Mouse (Mus musculus): Measurements from ENCODE around the gene Rad54l2. TPM values are rescaled to one million over a fixed set of nuclear protein-coding genes. Genes with fewer than 3 reads are reported as not detected.

Rad54l2 gene
- polyA plus RNA-seq (2012; rRNA removed), result 7.4 and 15.6 TPM in 2 replicates

DNA sequence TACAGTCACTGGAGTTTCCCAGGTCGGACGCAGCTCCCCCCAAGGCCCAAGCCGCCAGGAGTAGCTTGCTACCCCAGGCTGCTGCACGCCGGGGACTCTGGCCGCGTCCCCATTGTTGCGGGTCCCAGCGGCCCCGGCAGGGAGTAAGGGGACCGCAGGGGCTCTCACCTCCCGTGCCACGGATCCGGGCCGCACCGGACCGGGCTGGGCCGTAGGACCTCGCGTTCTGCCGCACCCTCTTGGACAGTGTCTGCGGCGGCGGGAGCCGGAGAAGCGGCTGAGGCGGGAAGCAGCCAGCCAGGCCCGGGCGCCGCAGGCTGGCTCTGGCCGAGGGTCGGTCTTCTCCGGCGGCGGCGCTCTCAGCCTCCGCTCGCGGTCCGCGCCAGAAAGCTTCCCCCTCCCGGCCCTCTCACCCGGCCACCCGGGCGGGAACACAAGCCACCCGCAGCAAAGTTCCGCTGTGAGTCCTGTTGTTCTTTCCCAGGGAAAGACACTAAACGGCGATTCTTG is at the start of gene Rad54l2:
Gene Rad54l2, minus strand, starts transcription at position 383 of the 510 bp plus-strand sequence.
- under 1% methylated on average over 49 of the region's 49 CpGs for WGBS
- DNase-seq (ENCODE audit: low read depth, low spot score), result peak; percentile 54

DNA sequence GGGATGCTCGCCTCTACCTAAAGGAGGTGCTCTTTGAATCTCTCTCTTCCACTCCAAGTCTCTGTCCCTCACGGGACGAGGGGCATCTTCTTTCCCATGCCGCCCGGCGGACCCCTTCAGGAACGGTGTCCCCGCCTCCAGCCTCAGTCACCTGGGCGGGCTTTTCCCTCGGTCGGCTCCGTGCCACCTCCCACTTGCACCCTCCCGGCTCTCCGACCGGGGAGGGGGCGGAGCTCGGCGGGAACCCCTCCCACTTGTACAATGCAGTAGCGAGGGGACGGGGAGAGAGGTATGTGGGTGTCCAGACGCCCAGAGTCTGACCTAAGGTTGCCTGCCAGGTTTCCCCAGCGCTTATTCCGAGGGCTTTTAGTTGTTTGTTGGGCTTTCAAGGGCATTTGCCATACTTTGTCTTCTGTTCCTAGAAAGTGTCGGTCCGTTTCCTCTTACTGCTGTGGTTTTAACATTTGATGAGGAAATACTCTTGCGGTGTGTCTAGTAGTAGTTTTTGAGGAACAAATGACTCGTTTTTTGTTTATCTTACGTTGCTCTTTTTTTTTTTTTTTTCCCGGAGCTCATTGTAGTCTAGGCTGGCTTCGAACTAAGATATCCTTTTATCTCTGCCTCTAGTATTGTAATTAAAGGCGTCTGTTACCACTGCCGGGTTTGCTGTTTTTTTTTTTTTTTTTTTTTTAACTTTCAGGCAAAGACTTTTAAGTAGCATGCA is 33.5 kb upstream of the Rad54l2 start:
- WGBS, result under 1% methylated on average over 32 of the region's 32 CpGs
- DNase-seq (ENCODE audit: low read depth, low spot score), result peak; percentile 74

GRCm38 (mm10) chr9:106821618-106822380 is 32.8 kb upstream of the Rad54l2 start, which contains the start of gene Dcaf1:
Gene Dcaf1 (plus strand): TSS chr9:106821874.
- under 1% methylated on average over 71 of the region's 71 CpGs for WGBS
- peak; percentile 99 for DNase-seq (ENCODE audit: low read depth, low spot score)

DNA sequence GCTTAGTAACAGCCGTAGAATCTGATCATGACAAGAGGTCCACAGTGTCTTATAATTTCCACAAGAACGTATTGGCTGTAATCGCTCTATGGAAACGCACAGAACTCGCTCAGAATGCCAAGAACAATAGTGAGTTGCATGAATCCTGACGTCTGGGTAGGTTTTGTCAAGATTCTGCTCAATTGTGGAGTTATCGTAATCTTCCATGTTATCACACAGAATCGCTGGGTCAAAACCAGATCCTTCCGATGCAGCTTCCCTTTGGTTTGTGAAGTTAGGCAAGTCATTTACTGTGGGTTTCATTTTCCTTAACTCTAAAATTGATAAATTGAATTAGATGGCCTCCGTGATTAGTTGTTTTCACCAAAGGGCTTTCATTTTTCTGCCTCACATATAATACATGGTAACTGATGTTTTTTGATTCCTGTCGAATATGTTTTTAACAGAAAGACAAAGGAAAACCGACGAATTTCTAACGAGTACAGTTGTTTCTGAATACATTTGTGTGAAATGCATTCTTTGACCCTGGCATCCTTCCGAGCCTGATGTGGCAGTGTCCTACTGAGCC is 32.1 kb upstream of the Rad54l2 start:
- peak; percentile 8 for DNase-seq (ENCODE audit: low read depth, low spot score)
- 36% methylated on average over 15 of the region's 15 CpGs for WGBS

GRCm38 (mm10) chr9:106819201-106819600 is 30.2 kb upstream of the Rad54l2 start:
- DNase-seq (ENCODE audit: low read depth, low spot score), result no peak
- 95% methylated on average over 1 of the region's 1 CpGs for WGBS

GRCm38 (mm10) chr9:106818191-106818590 is 29.2 kb upstream of the Rad54l2 start:
- DNase-seq (ENCODE audit: low read depth, low spot score), result no peak
- WGBS, result 72% methylated on average over 6 of the region's 6 CpGs

- no peak for DNase-seq (ENCODE audit: low read depth, low spot score)
- 79% methylated on average over 4 of the region's 4 CpGs for WGBS
Measured at GRCm38 (mm10) chr9:106806503-106806902, 17.5 kb upstream of the Rad54l2 start.

- 47% methylated on average over 6 of the region's 6 CpGs for WGBS
- DNase-seq (ENCODE audit: low read depth, low spot score), result no peak
Measured at GRCm38 (mm10) chr9:106790831-106791230, 1.8 kb upstream of the Rad54l2 start.

- WGBS, result 6% methylated on average over 10 of the region's 10 CpGs
- DNase-seq (ENCODE audit: low read depth, low spot score), result no peak
Measured at GRCm38 (mm10) chr9:106789363-106789762, 369 bp upstream of the Rad54l2 start.

DNA sequence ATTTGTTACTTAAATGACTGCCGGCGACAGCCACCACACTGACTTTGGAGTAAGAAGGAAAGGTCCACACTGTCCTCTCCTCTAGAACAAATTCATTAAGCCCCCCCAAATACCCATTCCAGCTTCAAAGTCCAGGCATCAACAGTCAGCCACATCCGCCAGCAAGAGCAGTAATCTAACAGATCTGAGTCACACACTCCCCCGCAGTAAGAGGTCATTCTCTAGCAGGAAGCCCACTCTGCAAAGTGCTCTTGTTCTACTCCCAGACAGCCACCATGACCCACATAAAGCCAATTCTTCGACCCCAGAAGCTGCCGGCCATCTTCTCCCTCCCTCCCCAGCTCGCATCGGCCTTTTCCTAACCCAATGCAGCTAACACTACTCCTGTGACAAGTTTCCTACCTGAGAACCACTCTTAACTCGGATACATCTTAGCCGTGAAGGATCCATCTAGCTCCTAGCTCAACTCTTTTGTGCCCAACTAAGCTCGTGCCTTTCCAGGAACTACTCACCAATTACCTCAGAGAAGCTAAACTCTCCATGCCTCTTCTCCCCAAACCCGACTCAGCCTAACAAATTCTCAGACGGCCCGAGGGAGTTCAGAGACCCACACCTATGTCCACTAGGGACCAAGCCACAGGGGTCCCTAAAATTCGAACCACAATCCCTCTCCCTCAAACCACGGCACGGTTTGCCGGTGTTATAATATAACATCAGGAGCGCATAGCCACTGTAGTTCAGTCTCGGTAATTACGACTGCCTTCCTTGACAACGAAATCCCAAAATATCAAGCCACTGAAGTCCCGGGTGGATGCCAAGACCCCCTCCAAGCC is 799 bp downstream of the Rad54l2 start:
- no peak for DNase-seq (ENCODE audit: low read depth, low spot score)
- 7% methylated on average over 23 of the region's 23 CpGs for WGBS

DNA sequence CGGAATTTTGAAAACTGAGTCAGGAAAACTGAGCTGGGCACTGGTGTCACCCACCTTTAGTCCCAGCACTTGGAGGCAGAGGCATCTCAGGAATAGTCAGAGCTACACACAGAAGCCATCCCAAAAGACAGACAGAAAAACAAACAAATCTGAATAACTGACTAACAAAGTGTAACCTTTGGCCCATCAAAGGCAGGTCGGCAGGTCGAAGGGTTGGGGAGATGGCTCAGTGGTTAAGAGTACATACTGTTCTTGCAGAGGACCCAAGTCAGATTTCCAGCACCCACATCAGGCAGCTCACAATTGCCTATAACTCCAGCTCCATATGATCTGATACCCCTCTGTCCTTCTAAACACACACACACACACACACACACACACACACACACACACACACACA is 3.8 kb downstream of the Rad54l2 start:
- no peak for DNase-seq (ENCODE audit: low read depth, low spot score)
- WGBS, result 38% methylated on average over 3 of the region's 3 CpGs

DNA sequence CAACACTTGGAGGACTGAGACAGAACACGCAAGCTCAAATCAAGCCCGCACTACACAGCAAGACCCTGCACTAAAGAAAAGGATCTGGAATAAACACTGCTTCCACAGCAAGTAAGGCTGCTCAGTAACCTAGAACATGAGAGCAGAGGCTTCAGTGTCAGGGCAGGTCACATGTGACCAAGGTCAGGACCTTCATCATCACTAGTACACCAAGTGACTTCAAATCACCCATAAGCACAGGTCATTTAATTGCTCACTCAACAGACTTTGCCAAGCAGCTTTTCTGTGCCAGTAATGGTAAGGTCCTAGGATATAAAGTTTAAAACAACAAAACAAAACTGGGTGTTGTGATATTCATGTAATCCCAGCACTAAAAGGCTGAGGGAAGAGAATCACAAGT is 5.4 kb downstream of the Rad54l2 start:
- no peak for DNase-seq (ENCODE audit: low read depth, low spot score)
- 98% methylated on average over 2 of the region's 2 CpGs for WGBS

DNA sequence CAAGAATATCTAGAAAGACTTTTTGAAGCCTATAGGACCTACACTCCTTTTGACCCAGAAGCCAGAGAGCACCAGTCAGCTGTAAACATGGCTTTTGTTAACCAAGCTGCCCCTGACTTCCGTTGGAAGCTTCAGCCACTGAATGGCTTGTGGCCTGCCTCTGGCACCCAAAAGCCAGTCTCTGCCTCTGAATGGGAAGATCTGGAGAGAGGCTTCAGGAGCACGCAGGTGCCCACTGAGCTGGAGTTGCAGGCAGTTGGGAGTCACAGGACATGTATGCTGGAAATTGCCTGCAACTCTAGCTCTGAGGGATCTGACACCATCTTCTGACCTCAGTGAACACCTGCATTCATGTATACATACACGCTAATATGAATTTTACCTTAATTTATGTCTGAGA is 8.9 kb downstream of the Rad54l2 start:
- WGBS, result 90% methylated on average over 3 of the region's 3 CpGs
- no peak for DNase-seq (ENCODE audit: low read depth, low spot score)

DNA sequence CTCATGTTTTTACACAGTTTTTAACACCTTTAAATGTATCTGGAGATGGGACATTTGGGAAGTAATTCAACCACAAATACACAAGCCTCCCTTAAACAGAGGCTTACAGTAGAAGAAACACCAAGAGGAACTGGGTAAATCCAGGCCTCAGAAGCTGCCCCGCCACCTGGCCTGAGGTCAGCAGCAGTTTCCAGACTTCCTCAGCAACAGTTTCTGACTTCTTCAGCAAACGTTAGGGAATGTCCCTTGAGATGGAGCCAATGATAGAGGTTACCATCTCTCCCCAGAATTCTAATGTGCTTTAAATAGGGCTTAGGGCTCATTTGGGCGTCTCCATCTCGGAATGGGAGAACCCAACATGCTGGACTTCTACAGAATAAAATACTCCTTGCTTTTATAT is 10.7 kb downstream of the Rad54l2 start:
- WGBS, result 74% methylated on average over 4 of the region's 4 CpGs
- DNase-seq (ENCODE audit: low read depth, low spot score), result no peak

GRCm38 (mm10) chr9:106777423-106777822 is 11.6 kb downstream of the Rad54l2 start:
- no peak for DNase-seq (ENCODE audit: low read depth, low spot score)
- 81% methylated on average over 3 of the region's 3 CpGs for WGBS

DNA sequence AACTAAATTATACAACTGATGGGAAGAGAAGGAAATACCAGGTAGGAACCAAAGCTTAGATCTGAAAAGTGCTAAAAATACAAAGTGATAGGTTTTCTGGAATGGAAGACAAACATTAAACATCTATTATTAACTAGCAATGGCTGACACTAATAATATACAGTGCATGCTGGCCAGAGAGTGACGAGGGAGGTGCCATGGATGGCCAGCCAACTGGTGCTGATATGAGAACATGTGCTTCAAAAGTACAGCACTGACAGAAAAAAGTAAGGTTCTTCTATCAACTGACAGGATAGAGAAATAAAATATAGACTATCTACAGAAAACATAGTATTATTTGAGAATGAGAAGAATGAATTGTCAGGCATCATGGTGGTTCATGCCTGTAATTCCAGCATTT is 12.9 kb downstream of the Rad54l2 start:
- no peak for DNase-seq (ENCODE audit: low read depth, low spot score)
- WGBS, result 95% methylated on average over 1 of the region's 1 CpGs

GRCm38 (mm10) chr9:106771770-106772169 is 17.2 kb downstream of the Rad54l2 start:
- 84% methylated on average over 2 of the region's 2 CpGs for WGBS
- no peak for DNase-seq (ENCODE audit: low read depth, low spot score)

GRCm38 (mm10) chr9:106770216-106770615 is 18.8 kb downstream of the Rad54l2 start:
- no peak for DNase-seq (ENCODE audit: low read depth, low spot score)
- 35% methylated on average over 3 of the region's 3 CpGs for WGBS

- no peak for DNase-seq (ENCODE audit: low read depth, low spot score)
- 80% methylated on average over 5 of the region's 5 CpGs for WGBS
Measured at GRCm38 (mm10) chr9:106769781-106770180, 19.2 kb downstream of the Rad54l2 start.

DNA sequence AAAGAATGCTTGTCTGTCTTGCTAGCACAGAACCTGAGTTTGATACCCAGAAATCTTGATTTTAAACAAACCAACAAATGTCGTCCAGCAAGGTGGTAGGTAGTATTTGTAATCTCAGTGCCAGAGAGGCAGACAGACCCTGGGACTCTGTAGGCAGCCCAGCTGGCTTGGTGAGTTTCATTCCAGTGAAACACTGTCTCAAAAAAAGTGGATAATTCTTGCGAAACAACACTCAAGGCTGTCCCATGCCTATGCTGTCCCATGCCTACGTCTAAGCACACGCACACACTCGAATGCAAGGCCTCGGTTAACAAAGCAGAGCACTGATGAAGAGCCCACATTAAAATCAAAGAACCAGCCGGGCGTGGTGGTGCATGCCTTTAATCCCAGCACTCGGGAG is 32.6 kb downstream of the Rad54l2 start:
- WGBS, result 94% methylated on average over 9 of the region's 9 CpGs
- DNase-seq (ENCODE audit: low read depth, low spot score), result no peak
